Mouse (Mus musculus): ENCODE data around the gene Cluap1.

Gene Cluap1

GRCm38 (mm10) chr16:3934701-3935100 is 26.1 kb downstream of the Cluap1 start:
- no peak for DNase-seq (ENCODE audit: low read depth, low spot score)

GRCm38 (mm10) chr16:3951141-3951540 is 42.5 kb downstream of the Cluap1 start:
- no peak for DNase-seq (ENCODE audit: low read depth, low spot score)

- no peak for DNase-seq (ENCODE audit: low read depth, low spot score)
Measured at GRCm38 (mm10) chr16:3956369-3956768, 47.8 kb downstream of the Cluap1 start.

GRCm38 (mm10) chr16:3959261-3959660 is 50.7 kb downstream of the Cluap1 start:
- no peak for DNase-seq (ENCODE audit: low read depth, low spot score)

GRCm38 (mm10) chr16:3964990-3965389 is 56.4 kb downstream of the Cluap1 start:
- no peak for DNase-seq (ENCODE audit: low read depth, low spot score)

- no peak for DNase-seq (ENCODE audit: low read depth, low spot score)
Measured at GRCm38 (mm10) chr16:3965534-3965933, 56.9 kb downstream of the Cluap1 start.

GRCm38 (mm10) chr16:3974456-3974855 is 65.9 kb downstream of the Cluap1 start:
- peak; percentile 14 for DNase-seq (ENCODE audit: low read depth, low spot score)

- DNase-seq (ENCODE audit: low read depth, low spot score) = peak; percentile 65
Measured at GRCm38 (mm10) chr16:3975658-3976057, 67.1 kb downstream of the Cluap1 start.

- DNase-seq (ENCODE audit: low read depth, low spot score) = no peak
Measured at GRCm38 (mm10) chr16:3976251-3976671, 67.7 kb downstream of the Cluap1 start, which contains the start of gene Nlrc3. TSS of gene Nlrc3 (minus strand) at chr16:3976632.

- DNase-seq (ENCODE audit: low read depth, low spot score) = peak; percentile 42
Measured at GRCm38 (mm10) chr16:3976712-3977111, 68.1 kb downstream of the Cluap1 start.

GRCm38 (mm10) chr16:3982173-3982572 is 73.6 kb downstream of the Cluap1 start:
- no peak for DNase-seq (ENCODE audit: low read depth, low spot score)

GRCm38 (mm10) chr16:3983146-3983700 is 74.6 kb downstream of the Cluap1 start:
- DNase-seq (ENCODE audit: low read depth, low spot score) = no peak

GRCm38 (mm10) chr16:3988410-3988809 is 79.8 kb downstream of the Cluap1 start:
- DNase-seq (ENCODE audit: low read depth, low spot score) = no peak
